Mouse (Mus musculus): ENCODE data around the gene Gcnt7. TPM values are rescaled to one million over a fixed set of nuclear protein-coding genes. Genes with fewer than 3 reads are reported as not detected.

Gene Gcnt7
- polyA plus RNA-seq, 1 experiment from 2014 or later = 0.40 TPM

- H3K4me3 ChIP-seq (ENCODE audit: low read depth, low read length) = no peak overlapping the region
- no peak for DNase-seq
- H3K4me2 ChIP-seq (ENCODE audit: low read depth, low read length) = no peak overlapping the region
- no peak overlapping the region for H3K27ac ChIP-seq (ENCODE audit: low read depth)
- no peak for ATAC-seq
- no peak for TF ChIP-seq EP300 (IDR thresholded peaks at IDR 0.05; ENCODE audit: low read depth)
- no peak for TF ChIP-seq CTCF (IDR thresholded peaks at IDR 0.05; ENCODE audit: low read depth)
- H3K9me3 ChIP-seq (ENCODE audit: low read length) = no peaks in the 10 kb centered on the region
- no peak overlapping the region for H3K9ac ChIP-seq (replicated peaks)
- H3K36me3 ChIP-seq (replicated peaks; ENCODE audit: insufficient read depth, low read length) = no peaks in the 10 kb centered on the region
- peaks cover 2% of the 10 kb centered on the region; the same call in 1 of the 2 replicates for H3K4me1 ChIP-seq (ENCODE audit: insufficient read depth)
- WGBS (ENCODE audit: insufficient replicate concordance) = 38% methylated on average over 3 of the region's 3 CpGs
- no peaks in the 10 kb centered on the region for H3K27me3 ChIP-seq (ENCODE audit: insufficient read depth, low read length)
These were observed 19.0 kb upstream of the Gcnt7 start for GRCm38 (mm10) chr2:172477350-172477749.

DNA sequence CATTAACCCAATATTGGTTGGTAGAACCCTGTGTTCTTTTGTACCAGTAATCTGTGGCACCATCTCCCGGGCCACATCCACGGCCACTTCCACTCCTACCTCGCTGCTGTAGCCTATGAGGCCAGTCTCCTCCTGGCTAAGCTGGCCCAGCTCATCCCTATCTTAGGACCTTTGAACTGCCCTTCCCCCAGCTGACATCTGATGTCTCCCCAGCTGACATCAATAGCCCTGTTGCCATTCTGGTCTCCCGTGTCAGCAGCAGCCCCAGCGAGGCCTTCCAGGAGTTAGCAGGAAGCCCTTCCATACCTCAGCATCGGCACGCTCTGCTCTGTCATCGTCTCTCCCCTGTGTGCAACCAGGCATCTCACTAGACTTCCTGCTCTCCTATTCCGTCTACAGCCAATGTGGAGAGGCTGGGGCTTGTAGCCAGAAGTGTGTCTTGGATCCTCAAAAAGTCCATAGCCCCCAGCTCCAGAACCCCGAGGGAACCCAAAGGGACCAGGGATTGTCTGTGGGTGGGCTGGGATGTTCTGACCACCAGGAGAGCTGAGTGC, 18.4 kb upstream of the Gcnt7 start:
- H3K27ac ChIP-seq (ENCODE audit: low read depth) = no peak overlapping the region
- no peaks in the 10 kb centered on the region for H3K36me3 ChIP-seq (replicated peaks; ENCODE audit: insufficient read depth, low read length)
- no peak overlapping the region; the same call in 1 of the 2 replicates for H3K9ac ChIP-seq (replicated peaks)
- TF ChIP-seq CTCF (IDR thresholded peaks at IDR 0.05; ENCODE audit: low read depth) (no peak), EP300 (IDR thresholded peaks at IDR 0.05; ENCODE audit: low read depth) (no peak)
- H3K9me3 ChIP-seq (ENCODE audit: low read length) = no peaks in the 10 kb centered on the region
- H3K27me3 ChIP-seq (ENCODE audit: insufficient read depth, low read length) = no peaks in the 10 kb centered on the region
- ATAC-seq (peak; percentile 57; the same call in 1 of the 2 replicates), DNase-seq (peak; percentile 31)
- H3K4me3 ChIP-seq (ENCODE audit: low read depth, low read length) = no peak overlapping the region
- peaks cover 2% of the 10 kb centered on the region; the same call in 1 of the 2 replicates for H3K4me1 ChIP-seq (ENCODE audit: insufficient read depth)
- no peak overlapping the region for H3K4me2 ChIP-seq (ENCODE audit: low read depth, low read length)
- 18% methylated on average over 10 of the region's 10 CpGs for WGBS (ENCODE audit: insufficient replicate concordance)

DNA sequence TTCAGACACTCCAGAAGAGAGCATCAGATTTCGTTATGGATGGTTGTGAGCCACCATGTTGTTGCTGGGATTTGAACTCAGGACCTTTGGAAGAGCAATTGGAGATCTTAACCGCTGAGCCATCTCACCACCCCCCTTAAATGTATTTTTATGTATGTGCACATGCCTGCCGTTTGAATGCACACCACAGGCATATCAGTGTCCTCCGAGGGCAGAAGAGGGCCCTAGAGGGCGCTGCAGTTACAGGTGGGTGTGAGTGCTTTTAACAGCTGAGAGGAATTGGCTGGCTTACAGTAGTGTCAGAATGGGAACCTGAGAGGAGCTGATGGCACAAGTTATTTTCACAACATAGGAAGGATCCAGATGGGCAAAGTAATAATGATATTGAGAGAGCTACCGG, 16.6 kb upstream of the Gcnt7 start:
- no peaks in the 10 kb centered on the region for H3K9me3 ChIP-seq (ENCODE audit: low read length)
- no peak overlapping the region for H3K4me3 ChIP-seq (ENCODE audit: low read depth, low read length)
- no peak overlapping the region for H3K9ac ChIP-seq (replicated peaks)
- no peak overlapping the region for H3K27ac ChIP-seq (ENCODE audit: low read depth)
- peaks cover under 1% of the 10 kb centered on the region; the same call in 1 of the 2 replicates for H3K36me3 ChIP-seq (replicated peaks; ENCODE audit: insufficient read depth, low read length)
- no peak overlapping the region for H3K4me2 ChIP-seq (ENCODE audit: low read depth, low read length)
- DNase-seq = peak; percentile 61
- 27% methylated on average over 6 of the region's 6 CpGs for WGBS (ENCODE audit: insufficient replicate concordance)
- TF ChIP-seq CTCF (IDR thresholded peaks at IDR 0.05; ENCODE audit: low read depth) = peak; percentile 64
- TF ChIP-seq EP300 (IDR thresholded peaks at IDR 0.05; ENCODE audit: low read depth) = no peak
- peaks cover 2% of the 10 kb centered on the region; the same call in 1 of the 2 replicates for H3K4me1 ChIP-seq (ENCODE audit: insufficient read depth)
- H3K27me3 ChIP-seq (ENCODE audit: insufficient read depth, low read length) = no peaks in the 10 kb centered on the region
- ATAC-seq = no peak

- Histone ChIP-seq H3K27ac (ENCODE audit: low read depth) (no peak overlapping the region), H3K27me3 (ENCODE audit: insufficient read depth, low read length) (no peaks in the 10 kb centered on the region), H3K9me3 (ENCODE audit: low read length) (no peaks in the 10 kb centered on the region), H3K36me3 (replicated peaks; ENCODE audit: insufficient read depth, low read length) (peaks cover 14% of the 10 kb centered on the region), H3K4me3 (ENCODE audit: low read depth, low read length) (no peak overlapping the region), H3K4me1 (ENCODE audit: insufficient read depth) (peaks cover 2% of the 10 kb centered on the region; the same call in 1 of the 2 replicates), H3K4me2 (ENCODE audit: low read depth, low read length) (no peak overlapping the region), H3K9ac (replicated peaks) (no peak overlapping the region)
- DNase-seq (no peak), ATAC-seq (no peak)
- TF ChIP-seq CTCF (IDR thresholded peaks at IDR 0.05; ENCODE audit: low read depth) (no peak), EP300 (IDR thresholded peaks at IDR 0.05; ENCODE audit: low read depth) (no peak)
- 78% methylated on average over 8 of the region's 8 CpGs for WGBS (ENCODE audit: insufficient replicate concordance)
These were observed 15.2 kb upstream of the Gcnt7 start for GRCm38 (mm10) chr2:172473591-172473990.

DNA sequence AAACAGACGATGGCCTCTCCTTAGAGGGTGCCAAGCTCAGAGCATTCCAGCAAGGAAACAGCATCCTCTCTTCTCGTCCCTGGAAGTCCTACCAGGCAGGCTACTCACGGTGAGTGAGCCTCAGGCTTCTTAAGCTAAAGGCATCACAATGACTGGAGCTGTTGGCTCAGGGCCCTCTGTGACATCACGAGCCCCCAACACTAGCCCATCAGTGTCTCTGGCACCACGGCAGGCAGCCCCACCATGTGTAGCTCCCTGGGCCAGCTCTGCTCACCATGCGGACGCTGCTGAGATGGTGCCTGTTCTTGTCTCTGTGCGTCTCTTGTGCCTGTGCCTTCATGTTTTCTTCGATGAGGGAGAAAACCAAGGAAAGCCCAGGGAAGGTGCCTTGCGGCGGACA, 13.9 kb upstream of the Gcnt7 start, which contains the start of gene Fam209:
TSS of gene Fam209 (plus strand) at position 203 of the 400 bp plus-strand sequence.
- no peaks in the 10 kb centered on the region for H3K9me3 ChIP-seq (ENCODE audit: low read length)
- TF ChIP-seq EP300 (IDR thresholded peaks at IDR 0.05; ENCODE audit: low read depth) (no peak), CTCF (IDR thresholded peaks at IDR 0.05; ENCODE audit: low read depth) (no peak)
- H3K9ac ChIP-seq (replicated peaks) = no peak within 1 kb of the TSS

DNA sequence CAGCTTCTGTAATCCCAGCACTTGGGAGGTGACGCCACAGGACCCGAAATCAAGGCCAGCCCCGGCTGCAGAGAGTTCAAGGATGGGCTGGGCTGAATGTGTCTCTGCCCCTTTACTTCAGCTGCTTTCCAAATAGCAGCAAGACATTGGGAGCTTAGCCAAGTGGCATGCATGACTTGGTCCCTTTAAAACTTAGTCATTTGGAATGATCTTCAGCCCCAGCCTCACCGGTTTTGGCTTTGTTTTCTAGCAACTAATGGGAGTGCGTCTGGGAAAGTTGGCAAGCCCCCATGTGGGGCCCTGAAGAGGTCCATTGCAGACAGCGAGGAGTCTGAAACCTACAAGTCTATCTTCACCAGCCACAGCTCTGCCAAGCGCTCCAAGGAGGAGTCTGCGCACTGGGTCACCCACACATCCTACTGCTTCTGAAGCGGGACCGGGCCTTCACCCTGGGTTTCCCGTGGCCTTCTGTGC, 10.0 kb upstream of the Gcnt7 start:
- H3K36me3 ChIP-seq (replicated peaks; ENCODE audit: insufficient read depth, low read length) = peaks cover 58% of the 10 kb centered on the region
- 89% methylated on average over 11 of the region's 11 CpGs for WGBS (ENCODE audit: insufficient replicate concordance)
- no peaks in the 10 kb centered on the region for H3K9me3 ChIP-seq (ENCODE audit: low read length)
- ATAC-seq (no peak), DNase-seq (no peak)
- no peaks in the 10 kb centered on the region for H3K4me1 ChIP-seq (ENCODE audit: insufficient read depth)
- no peaks in the 10 kb centered on the region for H3K27me3 ChIP-seq (ENCODE audit: insufficient read depth, low read length)
- no peak overlapping the region for H3K4me3 ChIP-seq (ENCODE audit: low read depth, low read length)
- no peak overlapping the region for H3K27ac ChIP-seq (ENCODE audit: low read depth)
- no peak for TF ChIP-seq CTCF (IDR thresholded peaks at IDR 0.05; ENCODE audit: low read depth)
- no peak for TF ChIP-seq EP300 (IDR thresholded peaks at IDR 0.05; ENCODE audit: low read depth)
- H3K4me2 ChIP-seq (ENCODE audit: low read depth, low read length) = no peak overlapping the region
- H3K9ac ChIP-seq (replicated peaks) = no peak overlapping the region

More for the DNA sequence above, 13.9 kb upstream of the Gcnt7 start, which contains the start of gene Fam209:
- no peak for ATAC-seq
- peaks cover 2% of the 10 kb centered on the region; the same call in 1 of the 2 replicates for H3K4me1 ChIP-seq (ENCODE audit: insufficient read depth)
- H3K36me3 ChIP-seq (replicated peaks; ENCODE audit: insufficient read depth, low read length) = peaks cover 26% of the 10 kb centered on the region
- no peak for DNase-seq
- no peak within 1 kb of the TSS for H3K27ac ChIP-seq (ENCODE audit: low read depth)
- H3K4me2 ChIP-seq (ENCODE audit: low read depth, low read length) = no peak within 1 kb of the TSS
- H3K27me3 ChIP-seq (ENCODE audit: insufficient read depth, low read length) = no peaks in the 10 kb centered on the region
- 86% methylated on average over 11 of the region's 11 CpGs for WGBS (ENCODE audit: insufficient replicate concordance)
- H3K4me3 ChIP-seq (ENCODE audit: low read depth, low read length) = no peak within 1 kb of the TSS
